Mouse (Mus musculus) lung, embryonic 14.5 days (tissue): Measurements from ENCODE around the gene Klhdc3. TPM values are rescaled to one million over a fixed set of nuclear protein-coding genes. Genes with fewer than 3 reads are reported as not detected.

Experiments
- ATAC-seq: fragments of 200-750 bp; cut with Nextera tagmentation; 2 replicates; pipeline ENCODE4 v1.8.0; 2017; ENCODE audit warnings: mild to moderate bottlenecking, moderate TSS enrichment, moderate library complexity; ENCODE audit not compliant: insufficient read depth
- DNase-seq: peaks from one replicate; pipeline ENCODE4 v3.0.0-alpha.2; 2015
- H3K27ac ChIP-seq: fragments of 300-500 bp; sonication (generic); 2 replicates; pipeline ENCODE4 v1.5.1; 2014; ENCODE audit warnings: low read depth, mild to moderate bottlenecking, moderate library complexity
- H3K27me3 ChIP-seq: fragments of 300-500 bp; sonication (generic); 2 replicates; pipeline ENCODE4 v1.6.1; 2014; ENCODE audit warnings: low read length, control low read depth; ENCODE audit not compliant: insufficient read depth
- H3K36me3 ChIP-seq: fragments of 300-500 bp; sonication (generic); 2 replicates; pipeline ENCODE4 v1.6.1; 2014; ENCODE audit warnings: control low read depth; ENCODE audit not compliant: insufficient read depth
- H3K4me1 ChIP-seq: fragments of 300-500 bp; sonication (generic); 2 replicates; pipeline ENCODE4 v1.6.1; 2014; ENCODE audit warnings: antibody characterized with exemption, control low read depth; ENCODE audit not compliant: insufficient read depth
- H3K4me2 ChIP-seq: fragments of 300-500 bp; sonication (generic); 2 replicates; pipeline ENCODE4 v1.6.1; 2014; ENCODE audit warnings: mild to moderate bottlenecking
- H3K4me3 ChIP-seq: fragments of 300-500 bp; sonication (generic); 2 replicates; pipeline ENCODE4 v1.5.1; 2014; ENCODE audit warnings: low read depth, low read length
- H3K9ac ChIP-seq: fragments of 300-500 bp; sonication (generic); 2 replicates; pipeline ENCODE4 v1.6.1; 2014
- H3K9me3 ChIP-seq: fragments of 300-500 bp; sonication (generic); 2 replicates; pipeline ENCODE4 v1.6.1; 2016; ENCODE audit warnings: low read depth, low read length, control low read depth
- CTCF ChIP-seq: IDR thresholded peaks from 2 replicates; pipeline ENCODE4 v1.5.1; 2016; ENCODE audit warnings: antibody characterized with exemption, low read depth
- WGBS: fragments of 180-500 bp; shearing (Covaris S2); extraction: QIAGEN DNeasy Blood & Tissue Kit; methylation state at CpG from one replicate; pipeline ENCODE4 v1.1.7; 2014; 5-methylcytosine and 5-hydroxymethylcytosine counted together
- polyA plus RNA-seq: library from polyadenylated mRNA; unstranded; fragments of >200 nt; fragmentation: Nextera tagmentation; extraction: Ambion mirVana; gene quantifications from 2 replicates; pipeline ENCODE4 v1.2.1, GENCODE M21; 2014

Klhdc3 gene
- polyA plus RNA-seq, 1 experiment from 2014 or later, result 111 TPM

DNA sequence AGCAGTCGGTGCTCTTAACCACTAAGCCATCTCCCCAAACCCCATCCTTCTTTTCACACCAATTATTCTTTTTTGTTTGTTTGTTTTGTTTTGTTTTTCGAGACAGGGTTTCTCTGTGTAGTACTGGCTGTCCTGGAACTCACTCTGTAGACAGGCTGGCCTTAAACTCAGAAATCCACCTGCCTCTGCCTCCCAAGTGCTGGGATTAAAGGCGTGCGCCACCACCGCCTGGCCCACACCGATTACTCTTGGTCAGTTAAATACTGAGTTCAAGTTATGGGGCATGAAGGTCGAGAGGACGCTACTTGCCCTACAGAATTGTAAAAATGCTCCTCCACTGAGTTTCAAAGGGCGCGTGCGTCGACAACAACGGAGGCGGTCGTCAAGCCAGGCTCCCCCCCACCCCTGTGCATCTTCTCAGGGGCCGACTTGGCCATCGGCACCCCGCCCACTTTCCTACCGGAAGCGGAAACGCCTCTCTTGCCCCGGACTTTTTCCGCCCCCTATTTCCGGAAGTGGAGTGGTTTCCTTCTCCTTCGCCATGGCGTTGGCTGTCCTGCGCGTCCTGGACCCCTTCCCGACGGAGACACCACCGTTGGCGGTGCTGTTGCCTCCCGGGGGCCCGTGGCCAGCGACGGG lies 30.4 kb upstream of the Klhdc3 start, which contains the start of gene Pex6:
Pex6 (plus strand) TSS at position 505 of the 639 bp plus-strand sequence.
- H3K4me3 ChIP-seq, result peak within 1 kb of the TSS; percentile 99
- H3K9me3 ChIP-seq, result no peaks in the 10 kb centered on the region
- WGBS, result 7% methylated on average over 36 of the region's 36 CpGs
- H3K36me3 ChIP-seq, result peaks cover 30% of the 10 kb centered on the region
- H3K4me1 ChIP-seq, result peaks cover 3% of the 10 kb centered on the region
- H3K4me2 ChIP-seq, result peak within 1 kb of the TSS; percentile 97
- DNase-seq (peak; percentile 97), ATAC-seq (peak; percentile 85)
- H3K27ac ChIP-seq, result peak within 1 kb of the TSS; percentile 69; the same call in 1 of the 2 replicates
- no peaks in the 10 kb centered on the region for H3K27me3 ChIP-seq
- no peak for TF ChIP-seq CTCF
- peak within 1 kb of the TSS; percentile 92 for H3K9ac ChIP-seq

DNA sequence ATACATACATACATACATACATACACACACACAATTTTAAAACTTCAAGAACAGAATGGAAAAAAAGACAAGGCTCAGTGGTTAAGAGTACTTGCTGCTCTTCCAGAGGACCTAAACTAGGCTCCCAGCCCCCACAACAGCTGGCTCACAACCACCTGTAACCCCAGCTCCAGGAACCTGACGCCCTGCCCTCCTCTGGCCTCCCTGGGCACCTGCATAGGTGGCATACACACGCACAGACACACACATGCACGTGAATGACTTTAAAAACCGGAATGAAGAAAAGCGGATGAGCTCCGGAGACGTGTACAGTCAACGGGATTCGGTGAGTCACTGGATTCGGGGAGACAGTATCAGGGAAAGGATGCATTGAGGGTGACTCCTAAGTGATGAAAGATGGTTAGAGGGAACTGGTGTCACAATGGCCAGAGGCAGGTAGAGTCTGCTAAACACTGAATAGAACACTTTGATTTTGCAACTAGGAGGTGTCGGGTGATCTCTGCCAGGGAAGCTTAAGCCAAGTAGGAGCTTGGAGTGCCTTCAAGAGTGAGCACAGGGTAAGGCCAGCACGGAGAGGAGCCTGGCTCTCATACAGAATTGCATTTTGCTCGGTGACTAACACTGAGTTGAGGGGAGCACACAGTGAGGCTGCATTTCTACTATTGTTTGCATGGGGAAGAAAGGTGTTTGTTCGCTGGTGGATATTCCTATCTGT lies 25.8 kb upstream of the Klhdc3 start:
- H3K9ac ChIP-seq, result no peak overlapping the region
- H3K4me1 ChIP-seq, result peaks cover 10% of the 10 kb centered on the region
- no peak for DNase-seq
- H3K27ac ChIP-seq, result no peak overlapping the region
- whole genome bisulfite sequencing, result 87% methylated on average over 14 of the region's 14 CpGs
- no peaks in the 10 kb centered on the region for H3K9me3 ChIP-seq
- no peak overlapping the region for H3K4me3 ChIP-seq
- ATAC-seq, result no peak
- H3K36me3 ChIP-seq, result no peaks in the 10 kb centered on the region
- no peaks in the 10 kb centered on the region for H3K27me3 ChIP-seq
- no peak; the same call in 1 of the 2 replicates for TF ChIP-seq CTCF
- no peak overlapping the region for H3K4me2 ChIP-seq

DNA sequence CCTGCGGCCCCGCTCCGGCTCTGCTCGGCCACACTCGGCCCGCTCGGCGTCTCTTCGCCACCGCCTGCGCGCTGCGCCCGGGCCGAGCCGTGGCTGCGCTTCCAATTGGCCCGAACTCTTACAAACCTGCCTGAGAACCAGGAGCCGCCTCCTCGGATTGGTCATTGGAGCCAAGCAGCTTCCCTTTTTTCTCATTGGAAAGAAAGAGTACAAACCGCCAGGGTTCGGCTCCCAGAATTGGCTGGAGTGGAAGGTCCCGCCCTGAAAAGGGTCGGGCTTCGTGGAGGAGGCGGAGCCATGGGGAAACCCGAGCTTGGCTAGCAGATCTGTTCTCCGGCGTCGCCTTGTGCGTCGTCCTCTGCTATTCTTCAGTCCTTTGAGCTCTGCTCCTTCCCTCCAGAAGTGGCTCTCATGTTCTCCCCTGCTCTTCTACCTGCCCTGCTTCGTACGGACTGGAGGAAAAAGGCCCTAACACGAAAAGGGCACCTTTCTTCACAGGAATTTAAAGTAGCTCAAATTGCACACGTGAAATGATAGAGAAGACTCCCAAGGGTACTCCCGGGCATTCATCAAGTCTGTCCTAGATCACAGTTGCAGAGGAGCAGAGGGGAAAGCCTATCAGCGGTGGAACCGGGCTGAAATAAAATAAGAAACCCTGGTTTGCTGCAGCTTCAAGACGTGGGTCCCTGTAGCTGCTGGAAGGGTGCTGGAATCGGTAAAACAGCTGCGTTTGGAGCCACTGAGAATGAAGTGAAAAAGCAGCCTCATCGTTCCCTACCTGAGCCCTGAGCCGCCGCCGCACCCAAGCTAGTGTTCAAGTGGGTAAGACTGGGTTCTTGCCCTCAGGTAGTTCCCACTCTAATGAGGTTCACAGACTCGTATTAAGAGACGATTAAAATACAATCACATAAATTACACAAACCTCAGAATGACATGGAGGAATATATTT lies 24.4 kb upstream of the Klhdc3 start, which contains the start of gene Ppp2r5d:
Ppp2r5d (minus strand) TSS at position 225 of the 949 bp plus-strand sequence.
- H3K36me3 ChIP-seq, result peaks cover 2% of the 10 kb centered on the region; the same call in 1 of the 2 replicates
- TF ChIP-seq CTCF, result no peak
- H3K9me3 ChIP-seq, result no peaks in the 10 kb centered on the region
- ATAC-seq (peak; percentile 96), DNase-seq (peak; percentile 99)
- WGBS, result under 1% methylated on average over 48 of the region's 48 CpGs
- H3K4me1 ChIP-seq, result peaks cover 10% of the 10 kb centered on the region
- peak within 1 kb of the TSS; percentile 91 for H3K9ac ChIP-seq
- H3K4me2 ChIP-seq, result peak within 1 kb of the TSS; percentile 95
- H3K4me3 ChIP-seq, result peak within 1 kb of the TSS; percentile 93
- peak within 1 kb of the TSS; percentile 95 for H3K27ac ChIP-seq
- no peaks in the 10 kb centered on the region for H3K27me3 ChIP-seq

DNA sequence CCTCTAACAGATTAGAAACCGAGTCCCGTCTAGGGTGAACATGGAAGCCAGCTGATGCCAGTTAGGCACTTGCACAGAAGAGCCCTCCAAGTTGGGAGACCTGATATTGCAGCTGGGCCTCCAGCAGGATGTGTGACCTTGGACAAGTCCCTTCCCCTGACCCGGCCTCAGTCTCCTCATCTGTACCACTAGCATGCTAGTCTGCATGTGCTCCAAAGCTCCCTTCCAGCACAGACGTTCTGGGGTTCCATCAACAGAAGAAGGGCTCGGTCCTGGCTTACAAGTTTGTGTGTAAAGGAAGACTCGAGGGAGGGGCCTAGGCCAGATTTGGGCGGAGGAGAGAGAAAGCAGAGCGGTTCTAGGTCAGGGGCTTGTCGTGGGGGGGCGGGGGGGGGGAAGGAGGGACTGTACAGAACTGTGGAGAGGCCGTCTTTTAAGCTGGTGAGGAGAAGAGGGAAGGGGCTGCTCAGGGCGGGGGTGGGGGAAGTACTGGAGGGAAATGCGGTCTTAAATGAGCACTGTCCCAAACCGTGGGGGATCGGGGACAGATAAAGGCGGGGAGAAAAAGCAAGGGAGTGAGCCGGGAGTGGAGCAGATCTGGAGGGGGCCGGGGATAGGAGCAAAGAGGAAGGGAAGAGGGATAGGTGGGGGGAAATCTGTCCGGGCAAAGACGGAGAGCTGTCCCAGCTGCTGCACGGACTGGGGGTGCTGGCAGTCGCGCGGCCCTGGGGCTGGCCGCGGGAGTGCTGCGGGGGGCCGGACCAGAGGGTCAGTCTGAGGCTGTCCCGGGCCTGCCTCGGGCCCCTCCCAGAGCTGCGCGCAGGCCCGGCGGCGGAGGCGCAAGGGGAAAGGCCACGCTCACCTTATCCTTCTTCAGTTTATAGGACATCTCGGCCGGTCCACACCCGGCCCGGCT lies 23.5 kb upstream of the Klhdc3 start:
- Histone ChIP-seq H3K27me3 (no peaks in the 10 kb centered on the region), H3K9ac (peak overlapping the region; percentile 91), H3K4me1 (peaks cover 10% of the 10 kb centered on the region), H3K4me2 (peak overlapping the region; percentile 95), H3K36me3 (peaks cover 11% of the 10 kb centered on the region), H3K27ac (peak overlapping the region; percentile 95), H3K4me3 (peak overlapping the region; percentile 93), H3K9me3 (no peaks in the 10 kb centered on the region)
- no peak for TF ChIP-seq CTCF
- WGBS, result 2% methylated on average over 40 of the region's 41 CpGs
- ATAC-seq, result peak; percentile 89
- DNase-seq, result peak; percentile 39

DNA sequence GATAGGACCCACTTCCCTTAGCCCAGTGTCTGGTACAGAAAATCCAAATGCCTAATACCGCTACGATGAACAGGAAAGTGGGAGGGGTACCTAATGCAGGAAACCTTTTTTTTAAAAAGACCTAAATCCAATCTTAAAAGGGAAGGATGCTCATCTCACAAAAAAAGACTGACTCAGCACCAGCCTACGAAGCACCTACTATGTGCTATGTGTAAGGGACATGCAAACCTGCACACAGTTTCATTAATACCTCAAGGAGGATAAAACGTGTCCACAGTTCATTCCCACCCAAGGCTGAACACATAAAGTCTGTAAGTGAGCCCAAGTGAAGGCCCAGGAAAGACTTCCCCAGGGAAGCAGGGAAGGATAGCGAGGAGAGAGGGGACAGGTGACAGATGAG lies 21.8 kb upstream of the Klhdc3 start:
- no peak overlapping the region for H3K4me3 ChIP-seq
- no peaks in the 10 kb centered on the region for H3K9me3 ChIP-seq
- H3K9ac ChIP-seq, result no peak overlapping the region; the same call in 1 of the 2 replicates
- peak overlapping the region; percentile 95 for H3K4me2 ChIP-seq
- no peaks in the 10 kb centered on the region for H3K27me3 ChIP-seq
- 83% methylated on average over 5 of the region's 5 CpGs for WGBS
- ATAC-seq (no peak), DNase-seq (no peak)
- peaks cover 23% of the 10 kb centered on the region for H3K36me3 ChIP-seq
- no peak for TF ChIP-seq CTCF
- H3K4me1 ChIP-seq, result peaks cover 10% of the 10 kb centered on the region
- H3K27ac ChIP-seq, result no peak overlapping the region

DNA sequence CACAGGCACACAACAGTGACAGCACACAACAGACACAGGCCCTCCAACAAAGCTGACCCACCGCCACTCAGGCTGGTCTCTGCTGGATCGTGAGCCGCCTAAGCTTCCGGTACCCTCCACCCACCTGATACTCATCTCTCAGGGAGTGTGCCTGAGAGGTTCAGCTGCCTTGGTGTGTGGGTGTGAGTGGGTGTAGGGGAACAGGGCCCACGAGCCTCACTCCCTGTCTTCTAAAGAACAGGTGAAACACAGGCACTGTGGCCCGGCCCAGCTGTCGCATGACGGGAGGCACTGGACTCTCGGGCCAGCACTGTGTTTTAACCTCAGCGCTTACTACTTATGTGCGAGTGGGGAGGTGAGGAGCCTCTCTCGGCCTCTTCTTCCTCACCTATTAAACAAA lies 21.4 kb upstream of the Klhdc3 start:
- Histone ChIP-seq H3K9ac (no peak overlapping the region; the same call in 1 of the 2 replicates), H3K4me3 (no peak overlapping the region), H3K27me3 (no peaks in the 10 kb centered on the region), H3K4me1 (peaks cover 10% of the 10 kb centered on the region), H3K9me3 (no peaks in the 10 kb centered on the region), H3K4me2 (no peak overlapping the region), H3K27ac (no peak overlapping the region), H3K36me3 (peaks cover 23% of the 10 kb centered on the region)
- no peak for TF ChIP-seq CTCF
- 84% methylated on average over 12 of the region's 12 CpGs for WGBS
- DNase-seq (no peak), ATAC-seq (no peak)
